ENCODE assay signal across 8 mouse cellular contexts in genomic region chr2:80616854-80617737, GRCm38 (mm10). TPM values are rescaled to one million over a fixed set of nuclear protein-coding genes. Genes with fewer than 3 reads are reported as not detected.
A peak's percentile ranks its signal among the peaks of the same experiment; 100 is the strongest.
DNase-seq lines count a peak whose midpoint lies in the region; ATAC-seq and TF ChIP-seq lines count a peak whose summit lies in the region.

TSS of gene Dusp19 (plus strand) at chr2:80617045.
TSS of gene Nup35 (plus strand) at chr2:80617236.

- TF ChIP-seq CTCF in Patski (IDR thresholded peaks at IDR 0.05), result no peak

- H3K9ac ChIP-seq in hindbrain, embryonic 15.5 days, result peak within 1 kb of the TSS; percentile 65

- H3K4me3 ChIP-seq in hindbrain, embryonic 15.5 days, result peak within 1 kb of the TSS; percentile 70

- WGBS in hindbrain, embryonic 15.5 days, result 1% methylated on average over 21 of the region's 21 CpGs

- peaks cover 14% of the 10 kb centered on the region for H3K4me1 ChIP-seq in hindbrain, embryonic 15.5 days (replicated peaks)

- in situ Hi-C loops in Patski (cut with MboI; ENCODE audit: low pct_unique_long_range_greater_than_20kb), result no loop called here

- peak within 1 kb of the TSS; percentile 80 for H3K4me2 ChIP-seq in hindbrain, embryonic 15.5 days

- peaks cover 2% of the 10 kb centered on the region; the same call in 1 of the 2 replicates for H3K36me3 ChIP-seq in hindbrain, embryonic 15.5 days

- peak; percentile 60 for DNase-seq in Patski (ENCODE audit: low read depth, low spot score)
- peak; percentile 97 for DNase-seq in cerebellum, postnatal 14 days
- peak; percentile 97 to 99 for DNase-seq in frontal cortex, postnatal 25 days (ENCODE audit: low spot score in 2 of 2)
- peak; percentile 95 for DNase-seq in left cerebral cortex, adult 11 months (ENCODE audit: low spot score)
- peak; percentile 95 to 96 for DNase-seq in lung, postnatal 4 days
- peak; percentile 85 for DNase-seq in retina, postnatal 7 days (ENCODE audit: low read depth, low spot score)
- DNase-seq in urinary bladder, adult 2 months (ENCODE audit: low spot score), result peak; percentile 88

- peak within 1 kb of the TSS; percentile 85 for H3K27ac ChIP-seq in hindbrain, embryonic 15.5 days (replicated peaks)

- H3K9me3 ChIP-seq in hindbrain, embryonic 15.5 days, result no peaks in the 10 kb centered on the region

- CTCF ChIA-PET in Patski (lab: Charles Lee), result interaction anchor here (0.9 to 1.2 kb wide), 2 partner anchors 11 to 18 kb away, joined by 3 to 5 read pairs; no protein-coding TSS in a partner anchor

- POLR2A ChIA-PET in Patski (lab: Charles Lee), result no interaction called here

- peak; percentile 99 for ATAC-seq in Patski
- ATAC-seq in hindbrain, embryonic 15.5 days (ENCODE audit: low FRiP score, low read depth), result peak; percentile 99

- no peaks in the 10 kb centered on the region for H3K27me3 ChIP-seq in Patski
- H3K27me3 ChIP-seq in hindbrain, embryonic 15.5 days, result no peaks in the 10 kb centered on the region

RNA-seq across cellular contexts. Expression of gene Dusp19, which starts in this region (rescaled TPM):
- polyA plus RNA-seq in Patski (2021), result 12.6 TPM
- polyA plus RNA-seq in hindbrain, embryonic 15.5 days (2015; fragmentation: Nextera tagmentation; extraction: Ambion mirVana), result 16.1 and 16.2 TPM in 2 replicates
- polyA plus RNA-seq in urinary bladder, adult 2 months (2012; rRNA removed), result 10.0 and 10.3 TPM in 2 replicates

RNA-seq across cellular contexts. Expression of gene Nup35, which starts in this region (rescaled TPM):
- polyA plus RNA-seq in Patski (2021), result 25.0 TPM
- 52.5 and 53.7 TPM in 2 replicates for polyA plus RNA-seq in hindbrain, embryonic 15.5 days (2015; fragmentation: Nextera tagmentation; extraction: Ambion mirVana)
- polyA plus RNA-seq in urinary bladder, adult 2 months (2012; rRNA removed), result 17.4 and 21.9 TPM in 2 replicates

Comparison
In these comparisons a context has a peak if more than half of its experiments do, and no peak if none do; other contexts are left out.
1. Peak in every context shown above with its lines: DNase-seq, ATAC-seq, H3K4me3 ChIP-seq and H3K27ac ChIP-seq.